Mouse (Mus musculus): ENCODE data around the gene Rora. TPM values are rescaled to one million over a fixed set of nuclear protein-coding genes. Genes with fewer than 3 reads are reported as not detected.

Gene Rora
- polyA plus RNA-seq, 1 experiment from 2014 or later: 18.6 TPM

- Histone ChIP-seq H3K9ac (no peak overlapping the region), H3K4me2 (no peak overlapping the region), H3K36me3 (no peaks in the 10 kb centered on the region), H3K27ac (no peak overlapping the region), H3K4me3 (no peak overlapping the region), H3K9me3 (no peaks in the 10 kb centered on the region), H3K4me1 (peaks cover 8% of the 10 kb centered on the region; the same call in 1 of the 2 replicates), H3K27me3 (no peaks in the 10 kb centered on the region)
- WGBS: 73% methylated on average over 9 of the region's 9 CpGs
- ATAC-seq (ENCODE audit: insufficient number of reproducible peaks, insufficient read depth, low FRiP score, low TSS enrichment, low read depth): no peak
Observed at GRCm38 (mm10) chr9:69327077-69327476, 673.5 kb downstream of the Rora start.

DNA sequence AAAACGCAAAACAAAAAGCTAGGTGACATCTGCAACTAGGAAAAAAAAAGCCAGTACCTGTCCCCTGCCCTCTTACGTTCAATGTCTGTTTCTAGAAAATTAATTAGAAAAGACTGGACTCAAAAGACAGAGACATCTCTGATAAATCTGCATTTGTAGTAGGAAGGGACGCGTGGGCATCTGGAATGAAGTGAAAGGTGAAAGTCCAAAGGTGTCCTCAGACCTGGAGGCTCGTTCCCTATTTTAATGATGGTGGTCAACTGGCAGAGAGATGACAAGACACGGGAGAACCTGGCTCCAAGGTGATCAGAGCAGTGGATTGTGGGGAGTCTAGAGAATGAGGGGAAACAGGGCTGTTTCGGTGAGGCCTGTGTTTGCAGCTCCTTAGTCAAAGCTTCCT lies 674.0 kb downstream of the Rora start:
- WGBS: 83% methylated on average over 7 of the region's 7 CpGs
- Histone ChIP-seq H3K4me2 (no peak overlapping the region), H3K4me3 (no peak overlapping the region), H3K27ac (no peak overlapping the region), H3K9me3 (no peaks in the 10 kb centered on the region), H3K27me3 (no peaks in the 10 kb centered on the region), H3K9ac (no peak overlapping the region), H3K36me3 (no peaks in the 10 kb centered on the region), H3K4me1 (peaks cover 13% of the 10 kb centered on the region)
- ATAC-seq (ENCODE audit: insufficient number of reproducible peaks, insufficient read depth, low FRiP score, low TSS enrichment, low read depth): no peak

DNA sequence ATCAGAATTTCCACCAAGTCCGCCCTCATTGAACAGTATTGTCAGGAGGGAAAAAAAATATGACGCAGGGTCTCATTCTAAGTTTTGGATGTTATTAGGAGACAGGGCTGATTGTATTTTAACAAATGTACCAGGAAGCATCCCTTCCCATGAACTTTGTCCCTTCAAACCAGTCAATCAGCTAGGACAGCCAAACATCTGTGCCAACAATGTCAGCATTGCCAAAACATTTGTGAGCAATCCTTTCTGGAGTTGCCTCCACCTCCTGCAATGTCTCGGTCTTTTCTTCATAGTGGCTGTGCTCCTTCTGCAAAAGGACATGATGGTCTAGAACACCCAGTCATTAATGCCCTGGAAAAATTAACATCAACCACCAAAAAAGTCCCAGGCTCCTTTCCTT lies 678.2 kb downstream of the Rora start:
- H3K27ac ChIP-seq: no peak overlapping the region
- no peak overlapping the region for H3K4me3 ChIP-seq
- peaks cover 51% of the 10 kb centered on the region for H3K4me1 ChIP-seq
- no peak overlapping the region for H3K4me2 ChIP-seq
- no peaks in the 10 kb centered on the region for H3K27me3 ChIP-seq
- WGBS: 60% methylated on average over 3 of the region's 3 CpGs
- H3K36me3 ChIP-seq: no peaks in the 10 kb centered on the region
- no peak for ATAC-seq (ENCODE audit: insufficient number of reproducible peaks, insufficient read depth, low FRiP score, low TSS enrichment, low read depth)
- H3K9ac ChIP-seq: no peak overlapping the region
- no peaks in the 10 kb centered on the region for H3K9me3 ChIP-seq

- no peak overlapping the region for H3K9ac ChIP-seq
- peaks cover 63% of the 10 kb centered on the region for H3K4me1 ChIP-seq
- WGBS: 64% methylated on average over 14 of the region's 14 CpGs
Observed at GRCm38 (mm10) chr9:69332802-69333568, 679.4 kb downstream of the Rora start.

DNA sequence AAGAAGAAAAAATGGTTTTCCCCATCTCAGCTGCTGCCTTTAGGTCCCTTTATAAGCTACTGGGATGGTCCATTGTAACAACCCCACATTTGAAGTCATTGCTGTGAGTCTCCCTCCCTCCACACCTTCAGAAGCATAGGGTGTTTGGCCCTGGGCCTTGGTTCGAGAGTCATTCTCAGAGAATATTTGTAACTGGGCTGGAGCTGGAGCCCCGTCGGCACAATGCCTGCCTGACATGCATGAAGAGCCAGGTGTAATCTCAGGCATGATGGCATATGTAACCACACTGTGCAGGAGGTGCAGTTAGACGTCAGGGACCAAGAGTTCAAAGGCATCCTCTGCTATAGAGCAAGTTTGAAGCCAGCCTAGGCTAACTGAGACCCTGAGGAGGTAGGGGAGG lies 680.1 kb downstream of the Rora start:
- H3K9me3 ChIP-seq: no peaks in the 10 kb centered on the region
- no peak overlapping the region for H3K9ac ChIP-seq
- H3K4me1 ChIP-seq: peaks cover 65% of the 10 kb centered on the region
- H3K4me3 ChIP-seq: no peak overlapping the region
- no peaks in the 10 kb centered on the region for H3K36me3 ChIP-seq
- peak overlapping the region; percentile 55 for H3K27ac ChIP-seq
- WGBS: 70% methylated on average over 4 of the region's 4 CpGs
- no peak overlapping the region for H3K4me2 ChIP-seq
- ATAC-seq (ENCODE audit: insufficient number of reproducible peaks, insufficient read depth, low FRiP score, low TSS enrichment, low read depth): no peak
- H3K27me3 ChIP-seq: no peaks in the 10 kb centered on the region

More at GRCm38 (mm10) chr9:69332802-69333568, 679.4 kb downstream of the Rora start:
- Histone ChIP-seq H3K4me3 (no peak overlapping the region), H3K4me2 (no peak overlapping the region), H3K36me3 (no peaks in the 10 kb centered on the region), H3K27ac (no peak overlapping the region), H3K27me3 (no peaks in the 10 kb centered on the region), H3K9me3 (no peaks in the 10 kb centered on the region)
- no peak for ATAC-seq (ENCODE audit: insufficient number of reproducible peaks, insufficient read depth, low FRiP score, low TSS enrichment, low read depth)

- Histone ChIP-seq H3K4me1 (peaks cover 68% of the 10 kb centered on the region), H3K4me2 (no peak overlapping the region), H3K4me3 (no peak overlapping the region), H3K27me3 (no peaks in the 10 kb centered on the region), H3K27ac (peak overlapping the region; percentile 55), H3K9me3 (no peaks in the 10 kb centered on the region), H3K36me3 (no peaks in the 10 kb centered on the region), H3K9ac (no peak overlapping the region)
- ATAC-seq (ENCODE audit: insufficient number of reproducible peaks, insufficient read depth, low FRiP score, low TSS enrichment, low read depth): no peak
- WGBS: 33% methylated on average over 8 of the region's 8 CpGs
Observed at GRCm38 (mm10) chr9:69334106-69334505, 680.5 kb downstream of the Rora start.

DNA sequence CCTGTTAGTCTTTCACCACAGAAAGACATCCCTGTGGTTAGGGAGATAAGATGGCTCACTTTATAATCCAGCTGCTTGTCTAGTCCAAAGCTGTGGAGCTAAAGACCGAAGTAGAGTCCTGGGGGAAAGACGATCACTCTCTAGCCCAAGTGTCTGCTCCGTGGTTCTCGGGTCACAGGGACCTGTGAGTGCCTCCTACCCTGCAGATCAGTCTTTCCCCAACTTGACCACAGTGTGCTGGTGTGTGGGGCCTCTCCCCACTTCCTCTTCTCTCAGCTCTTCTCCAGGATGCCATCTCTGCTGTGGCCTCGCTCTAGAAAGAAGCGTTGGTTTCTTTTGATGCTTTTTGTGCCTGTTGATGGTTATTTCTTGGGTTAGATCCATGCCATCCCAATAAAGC lies 682.5 kb downstream of the Rora start:
- Histone ChIP-seq H3K9ac (no peak overlapping the region), H3K4me2 (no peak overlapping the region), H3K4me3 (no peak overlapping the region), H3K27ac (0 out of 2 replicates have a peak overlapping the region, but pooled peaks have one; percentile 12), H3K9me3 (no peaks in the 10 kb centered on the region), H3K27me3 (no peaks in the 10 kb centered on the region), H3K4me1 (peaks cover 70% of the 10 kb centered on the region), H3K36me3 (no peaks in the 10 kb centered on the region)
- ATAC-seq (ENCODE audit: insufficient number of reproducible peaks, insufficient read depth, low FRiP score, low TSS enrichment, low read depth): no peak
- WGBS: 64% methylated on average over 6 of the region's 6 CpGs

GRCm38 (mm10) chr9:69339199-69339598 lies 685.6 kb downstream of the Rora start:
- H3K4me2 ChIP-seq: no peak overlapping the region
- no peaks in the 10 kb centered on the region for H3K36me3 ChIP-seq
- WGBS: 75% methylated on average over 7 of the region's 7 CpGs
- H3K4me1 ChIP-seq: peaks cover 50% of the 10 kb centered on the region
- H3K9me3 ChIP-seq: no peaks in the 10 kb centered on the region
- ATAC-seq (ENCODE audit: insufficient number of reproducible peaks, insufficient read depth, low FRiP score, low TSS enrichment, low read depth): no peak
- no peaks in the 10 kb centered on the region for H3K27me3 ChIP-seq
- H3K27ac ChIP-seq: no peak overlapping the region
- H3K9ac ChIP-seq: no peak overlapping the region
- no peak overlapping the region for H3K4me3 ChIP-seq

GRCm38 (mm10) chr9:69339829-69340228 lies 686.2 kb downstream of the Rora start:
- WGBS: 82% methylated on average over 6 of the region's 6 CpGs

DNA sequence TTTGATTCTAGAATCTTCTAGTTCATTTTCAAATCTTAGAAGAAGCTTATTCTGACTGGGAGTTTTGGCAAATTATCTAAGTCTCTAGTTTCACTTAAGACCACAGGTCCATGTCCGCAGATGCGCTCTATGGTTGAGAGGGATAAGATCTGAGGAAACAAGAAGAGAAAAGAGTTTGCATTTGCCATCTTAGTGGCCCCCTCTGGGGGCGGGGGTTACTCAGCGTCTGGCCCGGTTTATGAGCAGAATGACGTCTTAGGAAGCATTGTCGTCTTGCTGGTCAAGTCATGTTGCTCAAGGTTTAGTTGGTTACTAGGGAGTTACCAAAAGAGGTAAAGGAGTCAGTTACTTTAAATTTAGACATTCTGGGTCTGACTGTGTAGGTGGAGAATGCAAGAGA lies 686.8 kb downstream of the Rora start:
- Histone ChIP-seq H3K9ac (no peak overlapping the region), H3K27me3 (no peaks in the 10 kb centered on the region), H3K36me3 (no peaks in the 10 kb centered on the region), H3K4me2 (no peak overlapping the region), H3K9me3 (no peaks in the 10 kb centered on the region), H3K4me1 (peaks cover 45% of the 10 kb centered on the region), H3K27ac (no peak overlapping the region), H3K4me3 (no peak overlapping the region)
- no peak for ATAC-seq (ENCODE audit: insufficient number of reproducible peaks, insufficient read depth, low FRiP score, low TSS enrichment, low read depth)
- WGBS: 88% methylated on average over 7 of the region's 7 CpGs

More at GRCm38 (mm10) chr9:69339829-69340228, 686.2 kb downstream of the Rora start:
- no peak overlapping the region for H3K4me3 ChIP-seq
- H3K4me1 ChIP-seq: peaks cover 44% of the 10 kb centered on the region
- H3K27ac ChIP-seq: no peak overlapping the region
- no peaks in the 10 kb centered on the region for H3K27me3 ChIP-seq
- no peaks in the 10 kb centered on the region for H3K36me3 ChIP-seq
- H3K4me2 ChIP-seq: no peak overlapping the region
- no peaks in the 10 kb centered on the region for H3K9me3 ChIP-seq
- no peak overlapping the region for H3K9ac ChIP-seq
- no peak for ATAC-seq (ENCODE audit: insufficient number of reproducible peaks, insufficient read depth, low FRiP score, low TSS enrichment, low read depth)

- no peak overlapping the region for H3K4me2 ChIP-seq
- WGBS: 83% methylated on average over 10 of the region's 10 CpGs
- no peak overlapping the region for H3K27ac ChIP-seq
- no peaks in the 10 kb centered on the region for H3K9me3 ChIP-seq
- no peak overlapping the region for H3K4me3 ChIP-seq
- H3K4me1 ChIP-seq: peaks cover 28% of the 10 kb centered on the region; the same call in 1 of the 2 replicates
- H3K27me3 ChIP-seq: no peaks in the 10 kb centered on the region
- no peaks in the 10 kb centered on the region for H3K36me3 ChIP-seq
- no peak overlapping the region for H3K9ac ChIP-seq
- ATAC-seq (ENCODE audit: insufficient number of reproducible peaks, insufficient read depth, low FRiP score, low TSS enrichment, low read depth): no peak
Observed at GRCm38 (mm10) chr9:69343881-69344280, 690.3 kb downstream of the Rora start.

DNA sequence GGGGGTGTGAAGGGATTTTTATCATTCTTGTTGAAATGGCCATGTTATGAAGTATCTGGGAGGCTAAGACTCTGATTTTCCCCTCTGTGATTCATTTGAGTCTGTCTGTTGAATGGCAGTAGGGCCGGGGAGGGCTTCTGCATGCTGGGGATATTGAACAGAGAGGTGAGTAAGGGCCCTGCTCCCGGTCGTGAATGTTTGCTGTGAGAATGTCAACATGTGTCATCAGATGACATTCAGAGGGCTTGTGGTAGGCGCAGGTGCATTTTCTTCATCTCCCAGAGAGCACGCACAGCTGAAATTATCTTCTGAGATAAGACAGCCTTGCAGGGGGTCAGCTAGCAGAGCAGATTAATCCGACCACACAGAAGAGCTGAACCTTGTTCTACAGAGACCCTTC lies 692.0 kb downstream of the Rora start:
- no peaks in the 10 kb centered on the region for H3K36me3 ChIP-seq
- H3K9me3 ChIP-seq: no peaks in the 10 kb centered on the region
- no peak overlapping the region for H3K9ac ChIP-seq
- peaks cover 24% of the 10 kb centered on the region; the same call in 1 of the 2 replicates for H3K4me1 ChIP-seq
- 85% methylated on average over 6 of the region's 6 CpGs for WGBS
- no peak overlapping the region for H3K4me3 ChIP-seq
- no peak overlapping the region for H3K4me2 ChIP-seq
- ATAC-seq (ENCODE audit: insufficient number of reproducible peaks, insufficient read depth, low FRiP score, low TSS enrichment, low read depth): no peak
- H3K27me3 ChIP-seq: no peaks in the 10 kb centered on the region
- no peak overlapping the region for H3K27ac ChIP-seq

All from embryonic facial prominence, embryonic 13.5 days (tissue).